Mouse (Mus musculus): ENCODE results near the gene Grk2. TPM values are rescaled to one million over a fixed set of nuclear protein-coding genes. Genes with fewer than 3 reads are reported as not detected.

The Grk2 gene
- polyA plus RNA-seq, 1 experiment from 2014 or later = 11.9 TPM

DNA sequence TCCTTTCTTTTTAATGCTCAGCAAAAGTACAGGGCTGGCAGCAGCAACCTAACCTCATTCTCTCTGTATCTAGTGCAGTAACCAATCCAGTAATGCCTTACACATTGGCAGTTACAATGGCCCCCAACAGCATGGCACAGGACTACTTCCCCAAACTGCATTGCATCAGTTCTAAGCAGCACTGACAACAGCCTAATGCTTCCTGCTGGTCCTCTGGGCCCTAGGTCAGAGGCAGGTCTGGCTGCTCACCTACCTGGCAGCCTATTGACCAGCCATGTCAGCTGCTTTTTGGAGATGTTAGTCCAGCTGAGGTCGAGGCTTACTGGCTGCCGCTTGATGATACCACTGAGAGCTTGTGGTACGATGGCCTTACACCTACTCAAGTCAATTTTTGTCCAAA is 16.1 kb upstream of the Grk2 start:
- Histone ChIP-seq H3K27ac (ENCODE audit: low read depth) (no peak overlapping the region), H3K9me3 (ENCODE audit: low read length) (no peaks in the 10 kb centered on the region), H3K4me1 (ENCODE audit: insufficient read depth) (no peaks in the 10 kb centered on the region), H3K27me3 (ENCODE audit: insufficient read depth, low read length) (no peaks in the 10 kb centered on the region), H3K4me3 (ENCODE audit: low read depth, low read length) (no peak overlapping the region), H3K36me3 (replicated peaks; ENCODE audit: insufficient read depth, low read length) (peaks cover 97% of the 10 kb centered on the region), H3K4me2 (ENCODE audit: low read depth, low read length) (no peak overlapping the region), H3K9ac (replicated peaks) (no peak overlapping the region)
- no peak for TF ChIP-seq EP300 (IDR thresholded peaks at IDR 0.05; ENCODE audit: low read depth)
- TF ChIP-seq CTCF (IDR thresholded peaks at IDR 0.05; ENCODE audit: low read depth) = no peak
- no peak for ATAC-seq
- WGBS (ENCODE audit: insufficient replicate concordance) = 83% methylated on average over 3 of the region's 3 CpGs
- no peak for DNase-seq

DNA sequence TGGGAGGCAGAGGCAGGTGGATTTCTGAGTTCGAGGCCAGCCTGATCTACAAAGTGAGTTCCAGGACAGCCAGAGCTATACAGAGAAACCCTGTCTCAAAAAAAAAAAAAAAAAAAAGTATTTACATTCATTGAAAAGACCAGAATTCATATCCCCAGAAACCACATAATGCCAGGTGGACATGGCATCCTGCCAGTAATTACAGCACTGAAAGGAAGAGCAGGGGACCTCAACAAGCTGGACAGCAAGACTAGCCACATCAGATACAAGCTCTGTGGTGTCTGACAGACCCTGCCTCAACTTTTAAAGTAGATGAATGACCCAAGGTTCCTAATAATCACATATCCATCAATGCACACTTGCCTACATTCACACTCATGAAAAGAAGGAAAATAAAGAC is 15.6 kb upstream of the Grk2 start:
- no peak overlapping the region for H3K4me2 ChIP-seq (ENCODE audit: low read depth, low read length)
- no peaks in the 10 kb centered on the region for H3K4me1 ChIP-seq (ENCODE audit: insufficient read depth)
- DNase-seq (no peak), ATAC-seq (no peak)
- no peaks in the 10 kb centered on the region for H3K27me3 ChIP-seq (ENCODE audit: insufficient read depth, low read length)
- H3K36me3 ChIP-seq (replicated peaks; ENCODE audit: insufficient read depth, low read length) = peaks cover 97% of the 10 kb centered on the region
- H3K9me3 ChIP-seq (ENCODE audit: low read length) = no peaks in the 10 kb centered on the region
- H3K27ac ChIP-seq (ENCODE audit: low read depth) = no peak overlapping the region
- H3K4me3 ChIP-seq (ENCODE audit: low read depth, low read length) = no peak overlapping the region
- 92% methylated on average over 1 of the region's 1 CpGs for WGBS (ENCODE audit: insufficient replicate concordance)
- TF ChIP-seq CTCF (IDR thresholded peaks at IDR 0.05; ENCODE audit: low read depth) (no peak), EP300 (IDR thresholded peaks at IDR 0.05; ENCODE audit: low read depth) (no peak)
- no peak overlapping the region for H3K9ac ChIP-seq (replicated peaks)

GRCm38 (mm10) chr19:4319272-4319671 is 13.2 kb upstream of the Grk2 start:
- Histone ChIP-seq H3K4me3 (ENCODE audit: low read depth, low read length) (no peak overlapping the region), H3K4me2 (ENCODE audit: low read depth, low read length) (no peak overlapping the region), H3K9me3 (ENCODE audit: low read length) (no peaks in the 10 kb centered on the region), H3K27ac (ENCODE audit: low read depth) (no peak overlapping the region), H3K4me1 (ENCODE audit: insufficient read depth) (no peaks in the 10 kb centered on the region), H3K9ac (replicated peaks) (no peak overlapping the region), H3K36me3 (replicated peaks; ENCODE audit: insufficient read depth, low read length) (peaks cover 75% of the 10 kb centered on the region), H3K27me3 (ENCODE audit: insufficient read depth, low read length) (no peaks in the 10 kb centered on the region)
- 84% methylated on average over 4 of the region's 4 CpGs for WGBS (ENCODE audit: insufficient replicate concordance)
- ATAC-seq = no peak
- DNase-seq = no peak
- TF ChIP-seq CTCF (IDR thresholded peaks at IDR 0.05; ENCODE audit: low read depth) (no peak), EP300 (IDR thresholded peaks at IDR 0.05; ENCODE audit: low read depth) (no peak)

DNA sequence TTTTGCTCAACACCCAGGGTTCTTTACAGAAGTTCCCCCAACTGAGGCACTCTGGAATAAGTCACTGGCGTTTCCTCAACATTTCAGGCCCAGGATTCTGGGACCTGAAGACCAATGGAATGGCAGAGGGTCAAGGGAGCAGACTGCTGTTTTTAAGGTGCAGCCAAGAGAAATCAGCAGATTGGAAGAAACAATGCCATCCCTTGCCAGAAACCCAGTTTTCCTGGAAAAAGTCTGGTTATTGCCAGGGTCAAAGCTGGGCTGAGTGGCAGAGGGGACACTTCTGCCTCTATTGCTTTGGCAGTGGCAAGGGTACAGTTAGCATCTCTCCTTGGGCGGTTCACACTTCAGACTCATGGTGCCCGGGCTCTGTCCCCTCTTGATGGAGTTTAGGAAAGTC is 11.2 kb upstream of the Grk2 start:
- Histone ChIP-seq H3K9me3 (ENCODE audit: low read length) (no peaks in the 10 kb centered on the region), H3K4me3 (ENCODE audit: low read depth, low read length) (no peak overlapping the region), H3K4me2 (ENCODE audit: low read depth, low read length) (no peak overlapping the region), H3K36me3 (replicated peaks; ENCODE audit: insufficient read depth, low read length) (peaks cover 57% of the 10 kb centered on the region), H3K9ac (replicated peaks) (no peak overlapping the region), H3K27me3 (ENCODE audit: insufficient read depth, low read length) (no peaks in the 10 kb centered on the region), H3K4me1 (ENCODE audit: insufficient read depth) (no peaks in the 10 kb centered on the region), H3K27ac (ENCODE audit: low read depth) (no peak overlapping the region)
- TF ChIP-seq EP300 (IDR thresholded peaks at IDR 0.05; ENCODE audit: low read depth) (no peak), CTCF (IDR thresholded peaks at IDR 0.05; ENCODE audit: low read depth) (no peak)
- WGBS (ENCODE audit: insufficient replicate concordance) = 89% methylated on average over 3 of the region's 3 CpGs
- no peak for ATAC-seq
- DNase-seq = no peak

DNA sequence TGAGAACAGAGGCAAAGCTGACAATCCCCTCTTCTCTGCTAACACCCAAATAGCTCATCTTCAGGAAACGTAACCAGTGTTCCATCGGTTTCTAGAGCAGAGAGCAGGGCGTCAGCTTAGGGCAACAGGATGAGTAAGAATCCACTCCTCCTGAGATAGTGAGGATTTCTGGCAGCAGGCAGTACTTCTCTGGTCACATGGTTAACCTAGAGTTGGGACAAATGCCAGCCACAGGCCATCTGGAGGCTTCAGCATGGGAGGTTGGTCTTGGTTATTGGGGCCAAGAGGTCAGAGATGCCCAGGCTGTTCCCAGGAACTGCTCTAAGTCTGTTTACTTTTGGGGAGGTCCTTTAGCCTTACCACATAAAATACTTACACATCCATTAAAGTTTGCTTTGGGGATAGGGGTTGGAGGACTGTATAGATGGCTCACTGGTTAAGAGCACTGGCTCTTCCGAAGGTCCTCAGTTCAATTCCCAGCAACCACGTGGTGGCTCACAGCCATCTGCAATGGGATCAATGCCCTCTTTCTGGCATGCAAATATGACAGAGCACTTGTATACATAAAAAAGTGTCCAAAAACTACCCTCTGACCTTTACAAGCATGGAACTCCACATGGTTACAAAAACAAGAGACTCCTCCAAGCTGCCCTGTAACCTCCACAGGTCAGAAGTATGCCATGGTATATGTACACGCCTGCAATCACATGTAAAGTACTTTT is 9.4 kb upstream of the Grk2 start:
- DNase-seq (no peak), ATAC-seq (peak; percentile 76)
- WGBS (ENCODE audit: insufficient replicate concordance) = 60% methylated on average over 6 of the region's 6 CpGs
- H3K4me1 ChIP-seq (ENCODE audit: insufficient read depth) = no peaks in the 10 kb centered on the region
- H3K9ac ChIP-seq (replicated peaks) = no peak overlapping the region
- H3K4me3 ChIP-seq (ENCODE audit: low read depth, low read length) = no peak overlapping the region
- H3K4me2 ChIP-seq (ENCODE audit: low read depth, low read length) = no peak overlapping the region
- H3K9me3 ChIP-seq (ENCODE audit: low read length) = no peaks in the 10 kb centered on the region
- H3K27ac ChIP-seq (ENCODE audit: low read depth) = peak overlapping the region; percentile 60
- H3K27me3 ChIP-seq (ENCODE audit: insufficient read depth, low read length) = no peaks in the 10 kb centered on the region
- TF ChIP-seq CTCF (IDR thresholded peaks at IDR 0.05; ENCODE audit: low read depth) (no peak), EP300 (IDR thresholded peaks at IDR 0.05; ENCODE audit: low read depth) (no peak)
- peaks cover 39% of the 10 kb centered on the region for H3K36me3 ChIP-seq (replicated peaks; ENCODE audit: insufficient read depth, low read length)

GRCm38 (mm10) chr19:4309776-4310185 is 3.8 kb upstream of the Grk2 start:
- Histone ChIP-seq H3K4me1 (ENCODE audit: insufficient read depth) (peaks cover 7% of the 10 kb centered on the region), H3K27ac (ENCODE audit: low read depth) (no peak overlapping the region), H3K4me3 (ENCODE audit: low read depth, low read length) (no peak overlapping the region), H3K4me2 (ENCODE audit: low read depth, low read length) (no peak overlapping the region), H3K9ac (replicated peaks) (no peak overlapping the region), H3K36me3 (replicated peaks; ENCODE audit: insufficient read depth, low read length) (no peaks in the 10 kb centered on the region), H3K27me3 (ENCODE audit: insufficient read depth, low read length) (no peaks in the 10 kb centered on the region), H3K9me3 (ENCODE audit: low read length) (no peaks in the 10 kb centered on the region)
- ATAC-seq (no peak), DNase-seq (peak; percentile 67)
- TF ChIP-seq EP300 (IDR thresholded peaks at IDR 0.05; ENCODE audit: low read depth) (no peak), CTCF (IDR thresholded peaks at IDR 0.05; ENCODE audit: low read depth) (peak; percentile 90)

All from liver, postnatal 0 days (tissue).